Mouse (Mus musculus): ENCODE results near the gene Sertad3. TPM values are rescaled to one million over a fixed set of nuclear protein-coding genes. Genes with fewer than 3 reads are reported as not detected.

Sertad3 gene
- polyA plus RNA-seq, 1 experiment from 2014 or later = 24.0 TPM

DNA sequence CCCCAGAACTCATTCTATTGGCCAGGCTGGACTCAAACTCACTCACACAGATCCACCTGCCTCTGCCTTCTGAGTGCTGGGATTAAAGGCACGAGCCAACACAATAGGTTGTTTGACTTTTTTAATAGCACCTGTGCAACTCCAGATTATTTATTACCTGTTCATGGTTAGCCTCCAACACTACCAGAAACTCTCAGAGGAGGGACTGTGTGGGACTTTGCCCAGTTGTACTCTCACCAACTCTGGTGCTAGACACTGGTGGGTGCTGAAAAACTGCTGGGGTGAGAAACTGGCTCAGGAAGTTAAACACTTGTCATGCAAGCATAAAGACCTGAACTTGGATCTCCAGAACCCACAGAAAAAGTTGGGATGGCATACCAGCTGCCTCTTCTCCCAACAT is 6.2 kb downstream of the Sertad3 start:
- Histone ChIP-seq H3K4me1 (replicated peaks; ENCODE audit: control insufficient read depth, insufficient read depth, low read length) (peaks cover 10% of the 10 kb centered on the region; the same call in 1 of the 2 replicates), H3K9ac (ENCODE audit: low read depth, low read length) (no peak overlapping the region), H3K4me3 (ENCODE audit: low read depth, low read length) (0 out of 2 replicates have a peak overlapping the region, but pooled peaks have one; percentile 39), H3K27me3 (replicated peaks; ENCODE audit: control insufficient read depth, insufficient read depth, low read length) (no peaks in the 10 kb centered on the region), H3K36me3 (ENCODE audit: control insufficient read depth, insufficient read depth) (peaks cover 27% of the 10 kb centered on the region), H3K4me2 (replicated peaks; ENCODE audit: low read depth) (peak overlapping the region; percentile 66), H3K27ac (ENCODE audit: low read depth, low read length) (peak overlapping the region; percentile 83), H3K9me3 (ENCODE audit: control insufficient read depth) (no peaks in the 10 kb centered on the region)
- TF ChIP-seq CTCF (IDR thresholded peaks at IDR 0.05; ENCODE audit: low read depth) = no peak
- no peak for ATAC-seq
- WGBS = 46% methylated on average over 1 of the region's 1 CpGs

DNA sequence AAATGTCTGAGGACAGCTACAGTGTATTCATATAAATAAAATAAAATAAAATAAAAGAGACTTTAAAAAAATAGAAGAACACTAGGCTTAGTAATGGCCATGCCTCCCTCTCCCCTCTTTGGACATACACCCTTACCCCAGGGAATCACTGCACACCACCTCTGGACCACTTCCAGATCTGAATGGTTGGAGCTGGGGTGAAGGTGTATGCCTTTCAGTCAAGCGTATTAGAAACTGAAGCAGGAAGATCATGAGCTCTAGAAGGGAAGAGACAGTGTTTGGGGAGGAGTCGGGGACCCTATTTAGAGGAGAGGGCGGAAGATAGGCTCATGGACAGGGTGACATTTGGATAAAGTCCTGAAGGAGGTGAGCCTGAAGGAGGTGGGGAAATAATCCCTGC is 6.9 kb downstream of the Sertad3 start:
- Histone ChIP-seq H3K4me1 (replicated peaks; ENCODE audit: control insufficient read depth, insufficient read depth, low read length) (peaks cover 10% of the 10 kb centered on the region; the same call in 1 of the 2 replicates), H3K4me2 (replicated peaks; ENCODE audit: low read depth) (peak overlapping the region; percentile 66), H3K9me3 (ENCODE audit: control insufficient read depth) (no peaks in the 10 kb centered on the region), H3K27ac (ENCODE audit: low read depth, low read length) (peak overlapping the region; percentile 83), H3K4me3 (ENCODE audit: low read depth, low read length) (peak overlapping the region; percentile 39), H3K9ac (ENCODE audit: low read depth, low read length) (peak overlapping the region; percentile 45; the same call in 1 of the 2 replicates), H3K27me3 (replicated peaks; ENCODE audit: control insufficient read depth, insufficient read depth, low read length) (no peaks in the 10 kb centered on the region), H3K36me3 (ENCODE audit: control insufficient read depth, insufficient read depth) (peaks cover 27% of the 10 kb centered on the region)
- 35% methylated on average over 3 of the region's 3 CpGs for WGBS
- no peak for TF ChIP-seq CTCF (IDR thresholded peaks at IDR 0.05; ENCODE audit: low read depth)
- ATAC-seq = no peak

DNA sequence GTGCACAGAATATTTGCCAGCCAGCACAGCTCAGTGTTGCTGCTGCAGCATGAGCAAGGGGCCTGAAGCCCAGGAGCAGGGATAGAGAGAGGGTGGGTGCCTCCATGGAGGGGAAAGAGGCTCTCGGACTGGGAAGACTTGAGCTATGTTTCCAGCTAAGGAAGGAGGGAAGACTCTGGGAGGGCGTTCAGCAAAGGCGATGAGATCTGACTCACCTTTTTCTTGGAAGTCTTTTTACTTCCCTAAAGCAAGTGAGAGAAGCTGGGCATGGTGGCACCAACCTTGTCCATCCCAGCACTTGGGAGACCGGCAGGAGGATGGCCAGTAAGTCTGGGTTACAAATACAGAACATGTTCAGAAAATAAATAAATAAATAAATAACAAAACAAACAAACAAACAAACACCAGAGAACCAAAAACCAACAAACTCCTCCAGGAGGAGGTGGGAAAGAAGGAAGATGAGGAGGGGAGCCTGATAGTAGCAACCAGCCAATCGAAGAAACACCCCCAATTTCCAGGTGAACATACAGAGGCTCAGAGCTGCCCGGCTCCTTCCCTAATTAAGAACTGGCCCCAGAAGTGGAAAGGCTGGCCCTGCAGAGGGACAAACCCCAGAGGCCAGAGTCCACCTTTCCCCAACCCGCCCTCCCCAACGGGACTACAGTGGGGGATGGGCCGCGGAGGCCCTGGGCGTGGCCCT is 7.5 kb downstream of the Sertad3 start:
- 3% methylated on average over 10 of the region's 11 CpGs for WGBS
- peak overlapping the region; percentile 45 for H3K9ac ChIP-seq (ENCODE audit: low read depth, low read length)
- ATAC-seq = peak; percentile 21; the same call in 1 of the 2 replicates

DNA sequence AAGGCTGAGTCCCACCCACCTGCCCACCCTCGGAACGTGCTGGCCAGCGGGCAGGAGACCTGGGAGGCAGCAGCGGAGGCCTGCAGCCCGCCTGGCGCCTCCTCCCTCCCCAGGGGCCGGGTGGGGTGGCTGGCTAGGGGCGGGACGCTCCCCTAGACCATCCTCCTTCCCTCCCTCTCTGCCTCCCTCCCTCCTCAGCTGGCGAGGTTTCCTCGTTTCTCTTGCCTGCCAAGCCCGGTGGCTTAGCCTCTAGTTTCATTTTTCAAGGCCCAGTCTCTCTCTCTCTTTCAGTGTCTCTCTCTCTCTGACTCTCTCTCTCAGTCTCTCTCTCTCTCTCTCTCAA is 8.0 kb downstream of the Sertad3 start:
- no peaks in the 10 kb centered on the region for H3K27me3 ChIP-seq (replicated peaks; ENCODE audit: control insufficient read depth, insufficient read depth, low read length)
- H3K4me1 ChIP-seq (replicated peaks; ENCODE audit: control insufficient read depth, insufficient read depth, low read length) = 0 out of 2 replicates have a peak, but pooled peaks cover 6% of the 10 kb centered on the region
- peak overlapping the region; percentile 83 for H3K27ac ChIP-seq (ENCODE audit: low read depth, low read length)
- no peaks in the 10 kb centered on the region for H3K9me3 ChIP-seq (ENCODE audit: control insufficient read depth)
- ATAC-seq = peak; percentile 97
- H3K36me3 ChIP-seq (ENCODE audit: control insufficient read depth, insufficient read depth) = peaks cover 18% of the 10 kb centered on the region
- WGBS = 0% methylated on average over 9 of the region's 12 CpGs
- H3K4me3 ChIP-seq (ENCODE audit: low read depth, low read length) = peak overlapping the region; percentile 39
- TF ChIP-seq CTCF (IDR thresholded peaks at IDR 0.05; ENCODE audit: low read depth) = no peak
- H3K9ac ChIP-seq (ENCODE audit: low read depth, low read length) = peak overlapping the region; percentile 45
- peak overlapping the region; percentile 66 for H3K4me2 ChIP-seq (replicated peaks; ENCODE audit: low read depth)

More for the DNA sequence above, 7.5 kb downstream of the Sertad3 start:
- no peaks in the 10 kb centered on the region for H3K27me3 ChIP-seq (replicated peaks; ENCODE audit: control insufficient read depth, insufficient read depth, low read length)
- peak overlapping the region; percentile 66 for H3K4me2 ChIP-seq (replicated peaks; ENCODE audit: low read depth)
- peak overlapping the region; percentile 83 for H3K27ac ChIP-seq (ENCODE audit: low read depth, low read length)
- TF ChIP-seq CTCF (IDR thresholded peaks at IDR 0.05; ENCODE audit: low read depth) = no peak
- 0 out of 2 replicates have a peak, but pooled peaks cover 6% of the 10 kb centered on the region for H3K4me1 ChIP-seq (replicated peaks; ENCODE audit: control insufficient read depth, insufficient read depth, low read length)
- peaks cover 22% of the 10 kb centered on the region for H3K36me3 ChIP-seq (ENCODE audit: control insufficient read depth, insufficient read depth)
- no peaks in the 10 kb centered on the region for H3K9me3 ChIP-seq (ENCODE audit: control insufficient read depth)
- peak overlapping the region; percentile 39 for H3K4me3 ChIP-seq (ENCODE audit: low read depth, low read length)

- no peak for TF ChIP-seq CTCF (IDR thresholded peaks at IDR 0.05; ENCODE audit: low read depth)
- H3K4me1 ChIP-seq (replicated peaks; ENCODE audit: control insufficient read depth, insufficient read depth, low read length) = 0 out of 2 replicates have a peak, but pooled peaks cover 6% of the 10 kb centered on the region
- no peak overlapping the region for H3K27ac ChIP-seq (ENCODE audit: low read depth, low read length)
- WGBS = 92% methylated on average over 4 of the region's 4 CpGs
- H3K27me3 ChIP-seq (replicated peaks; ENCODE audit: control insufficient read depth, insufficient read depth, low read length) = no peaks in the 10 kb centered on the region
- H3K9me3 ChIP-seq (ENCODE audit: control insufficient read depth) = no peaks in the 10 kb centered on the region
- H3K4me3 ChIP-seq (ENCODE audit: low read depth, low read length) = no peak overlapping the region
- H3K9ac ChIP-seq (ENCODE audit: low read depth, low read length) = no peak overlapping the region
- peaks cover under 1% of the 10 kb centered on the region; the same call in 1 of the 2 replicates for H3K36me3 ChIP-seq (ENCODE audit: control insufficient read depth, insufficient read depth)
- no peak overlapping the region for H3K4me2 ChIP-seq (replicated peaks; ENCODE audit: low read depth)
- ATAC-seq = no peak
Observed at GRCm38 (mm10) chr7:27483860-27484259, 10.3 kb downstream of the Sertad3 start.

- Histone ChIP-seq H3K9me3 (ENCODE audit: control insufficient read depth) (no peaks in the 10 kb centered on the region), H3K36me3 (ENCODE audit: control insufficient read depth, insufficient read depth) (peaks cover 12% of the 10 kb centered on the region), H3K9ac (ENCODE audit: low read depth, low read length) (peak overlapping the region; percentile 50; the same call in 1 of the 2 replicates), H3K4me2 (replicated peaks; ENCODE audit: low read depth) (peak overlapping the region; percentile 83), H3K27me3 (replicated peaks; ENCODE audit: control insufficient read depth, insufficient read depth, low read length) (no peaks in the 10 kb centered on the region), H3K27ac (ENCODE audit: low read depth, low read length) (peak overlapping the region; percentile 98), H3K4me3 (ENCODE audit: low read depth, low read length) (peak overlapping the region; percentile 88), H3K4me1 (replicated peaks; ENCODE audit: control insufficient read depth, insufficient read depth, low read length) (no peaks in the 10 kb centered on the region)
- WGBS = under 1% methylated on average over 13 of the region's 13 CpGs
- no peak for TF ChIP-seq CTCF (IDR thresholded peaks at IDR 0.05; ENCODE audit: low read depth)
- ATAC-seq = no peak
Observed at GRCm38 (mm10) chr7:27486102-27486769, 12.7 kb downstream of the Sertad3 start.
